Mouse (Mus musculus) liver, embryonic 14.5 days (tissue): ENCODE results near the gene Cox20. TPM values are rescaled to one million over a fixed set of nuclear protein-coding genes. Genes with fewer than 3 reads are reported as not detected.

Experiments used
- ATAC-seq: fragments of 200-750 bp; cut with Nextera tagmentation; 2 replicates; pipeline ENCODE4 v1.8.0; 2017; ENCODE audit warnings: moderate number of reproducible peaks, mild to moderate bottlenecking, moderate library complexity; ENCODE audit not compliant: insufficient read depth
- DNase-seq, 3 experiments: peaks; one replicate each; pipeline ENCODE4 v3.0.0-alpha.2; 2012 to 2013; ENCODE audit warnings: low read depth in 3 of 3, low spot score in 3 of 3
- H3K27ac ChIP-seq: fragments of 300-500 bp; sonication (generic); 2 replicates; pipeline ENCODE4 v1.5.1; 2014; ENCODE audit warnings: moderate library complexity, mild to moderate bottlenecking, control low read depth, inconsistent platforms
- H3K27me3 ChIP-seq: fragments of 300-500 bp; sonication (generic); 2 replicates; pipeline ENCODE4 v1.6.1; 2014; ENCODE audit warnings: mild to moderate bottlenecking, low read length, moderate library complexity; ENCODE audit not compliant: control insufficient read depth, insufficient read depth
- H3K36me3 ChIP-seq: fragments of 300-500 bp; sonication (generic); replicated peaks from 2 replicates; pipeline ENCODE4 v1.6.1; 2014; ENCODE audit warnings: low read depth; ENCODE audit not compliant: control insufficient read depth, insufficient read depth
- H3K4me1 ChIP-seq, 2 experiments: fragments of 200-500 bp in 1 of 2; fragments of 300-500 bp in 1 of 2; sonication (generic) in 1 of 2; replicated peaks; 2 replicates each; pipeline ENCODE4 v1.6.1; 2012 to 2014; ENCODE audit warnings: antibody characterized with exemption in 1 of 2, inconsistent platforms in 1 of 2, low read length in 1 of 2; ENCODE audit not compliant: control insufficient read depth in 2 of 2, insufficient read depth in 2 of 2
- H3K4me2 ChIP-seq: fragments of 300-500 bp; sonication (generic); 2 replicates; pipeline ENCODE4 v1.6.1; 2014; ENCODE audit warnings: low read depth, mild to moderate bottlenecking, control low read depth, moderate library complexity
- H3K4me3 ChIP-seq, 2 experiments: fragments of 200-500 bp in 1 of 2; fragments of 300-500 bp in 1 of 2; sonication (generic) in 1 of 2; 2 replicates each; pipeline ENCODE4 v1.5.1; 2012 to 2014; ENCODE audit warnings: low read depth in 2 of 2, low read length in 2 of 2, mild to moderate bottlenecking in 2 of 2, control low read depth in 1 of 2, inconsistent platforms in 1 of 2, moderate library complexity in 1 of 2; ENCODE audit not compliant: insufficient read depth in 1 of 2
- H3K9ac ChIP-seq: fragments of 300-500 bp; sonication (generic); replicated peaks from 2 replicates; pipeline ENCODE4 v1.6.1; 2014; ENCODE audit warnings: mild to moderate bottlenecking, control low read depth, moderate library complexity
- H3K9me3 ChIP-seq: fragments of 300-500 bp; sonication (generic); 2 replicates; pipeline ENCODE4 v1.6.1; 2016; ENCODE audit warnings: low read length, mixed read lengths; ENCODE audit not compliant: control insufficient read depth
- CTCF ChIP-seq: IDR thresholded peaks from 2 replicates; pipeline ENCODE4 v1.5.1; 2016; ENCODE audit warnings: antibody characterized with exemption, low read depth, control low read depth
- EP300 ChIP-seq: IDR thresholded peaks from 2 replicates; pipeline ENCODE4 v1.6.1; 2016; ENCODE audit warnings: antibody characterized with exemption, low read depth
- WGBS: fragments of 180-500 bp; shearing (Covaris S2); extraction: QIAGEN DNeasy Blood & Tissue Kit; methylation state at CpG from one replicate; pipeline ENCODE4 v1.1.7; 2014; ENCODE audit not compliant: insufficient replicate concordance; 5-methylcytosine and 5-hydroxymethylcytosine counted together
- polyA plus RNA-seq, 2 experiments: library from polyadenylated mRNA; depleted of rRNA in 1 of 2; stranded (reverse) in 1 of 2; unstranded in 1 of 2; fragments of >200 nt; fragmentation: Nextera tagmentation in 1 of 2; extraction: Ambion mirVana in 1 of 2; gene quantifications; 2 replicates each; pipeline versions ENCODE4 v1.2.1 to v1.2.3; 2012 to 2014

Cox20 gene
- polyA plus RNA-seq, 2 experiments = 42.9 to 97.3 TPM

DNA sequence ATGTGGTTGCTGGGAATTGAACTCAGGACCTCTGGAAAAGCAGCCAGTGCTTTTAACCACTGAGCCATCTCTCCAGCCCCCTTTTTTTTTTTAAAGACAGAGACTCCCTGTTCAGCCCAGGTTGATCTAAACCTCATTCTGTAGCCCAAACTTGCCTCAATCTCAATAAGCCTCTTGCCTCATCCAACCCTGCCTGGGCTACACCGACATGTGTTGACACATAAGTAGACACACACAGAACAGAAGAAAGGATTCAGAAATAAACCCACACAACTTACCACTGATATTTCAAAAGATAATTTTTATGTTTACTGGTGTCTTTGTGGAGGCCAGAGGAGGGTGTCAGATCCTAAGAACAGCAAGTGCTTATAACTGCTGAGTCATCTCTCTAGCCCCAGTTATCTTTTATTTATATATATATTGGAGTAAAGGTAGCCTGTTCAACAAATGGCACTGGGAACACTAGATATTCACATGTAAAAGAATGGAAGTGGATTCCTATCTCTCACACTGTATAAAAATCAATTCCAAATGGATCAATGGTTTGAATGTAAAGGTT is 5.8 kb upstream of the Cox20 start:
- TF ChIP-seq CTCF (no peak), EP300 (peak; percentile 27; the same call in 1 of the 2 replicates)
- 68% methylated on average over 1 of the region's 1 CpGs for WGBS

DNA sequence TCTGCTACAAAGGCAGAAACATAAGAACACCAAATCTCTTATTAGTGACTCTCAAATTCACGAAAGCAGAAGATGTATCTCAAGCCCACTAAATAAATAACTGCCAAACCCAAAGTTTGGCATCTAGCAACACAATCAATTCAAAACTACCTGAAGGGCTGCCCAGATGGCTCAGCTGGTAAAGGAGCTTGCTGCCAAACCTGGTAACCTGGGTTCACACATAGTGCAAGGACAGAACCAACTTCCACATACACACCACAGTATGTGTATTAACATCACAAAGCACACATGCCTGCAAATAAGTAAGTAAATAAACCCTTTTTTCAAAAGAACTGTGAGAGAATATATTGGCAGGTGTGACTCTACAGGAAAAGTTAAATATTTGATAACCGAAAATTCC is 4.7 kb upstream of the Cox20 start:
- Histone ChIP-seq H3K9ac (no peak overlapping the region), H3K4me3 (no peak overlapping the region), H3K4me2 (no peak overlapping the region), H3K9me3 (no peaks in the 10 kb centered on the region), H3K27ac (peak overlapping the region; percentile 14; the same call in 1 of the 2 replicates), H3K4me1 (peaks cover 17% of the 10 kb centered on the region in 2 experiments), H3K27me3 (no peaks in the 10 kb centered on the region), H3K36me3 (no peaks in the 10 kb centered on the region)
- DNase-seq (no peak), ATAC-seq (no peak)
- no peak for TF ChIP-seq EP300
- 81% methylated on average over 2 of the region's 2 CpGs for WGBS

More for the DNA sequence above, 5.8 kb upstream of the Cox20 start:
- no peaks in the 10 kb centered on the region for H3K9me3 ChIP-seq
- H3K9ac ChIP-seq = peak overlapping the region; percentile 53
- no peaks in the 10 kb centered on the region for H3K27me3 ChIP-seq
- peak; percentile 65 to 71 (median 66) for DNase-seq
- peak; percentile 53 for ATAC-seq
- H3K4me3 ChIP-seq = no peak overlapping the region
- H3K27ac ChIP-seq = peak overlapping the region; percentile 66
- H3K36me3 ChIP-seq = no peaks in the 10 kb centered on the region
- H3K4me2 ChIP-seq = peak overlapping the region; percentile 26
- peaks cover 17% of the 10 kb centered on the region in 2 experiments for H3K4me1 ChIP-seq

DNA sequence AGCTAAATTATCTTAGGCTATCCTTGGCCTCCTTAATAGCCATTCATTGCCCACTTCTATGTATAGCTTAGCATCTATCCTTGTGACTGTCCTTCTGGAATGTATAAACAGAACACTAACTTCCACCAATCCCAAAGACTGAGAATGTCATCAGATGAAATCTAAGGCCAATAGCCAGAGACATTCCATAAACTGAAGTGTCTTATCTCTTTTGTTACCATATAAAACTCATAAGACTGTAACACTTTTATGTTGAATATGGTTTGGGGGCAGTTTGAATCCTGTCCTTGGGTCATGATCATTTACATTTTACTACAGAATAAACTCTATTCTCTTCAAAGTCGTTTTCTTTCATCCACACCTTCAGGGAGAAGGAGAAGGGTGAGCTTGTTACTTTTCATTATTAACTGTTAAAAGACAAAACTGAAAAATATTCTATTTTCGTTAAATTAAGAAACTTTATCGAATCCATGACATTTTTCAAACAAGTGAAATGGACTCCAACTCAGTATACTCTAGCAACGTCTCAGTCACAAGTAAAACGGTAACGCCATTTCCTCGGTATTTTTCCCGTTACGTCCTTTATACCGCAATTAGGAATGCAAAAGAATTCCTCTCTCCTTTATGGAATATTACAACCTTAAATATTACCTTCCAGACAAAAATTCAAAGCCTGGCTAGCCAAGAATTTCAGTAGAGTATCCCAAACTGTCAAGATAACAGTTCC is 1.5 kb upstream of the Cox20 start:
- DNase-seq = peak in 2 of 3 experiments; percentile 36 to 43
- Histone ChIP-seq H3K27me3 (no peaks in the 10 kb centered on the region), H3K4me3 (peak overlapping the region; percentile 65 to 83), H3K4me2 (peak overlapping the region; percentile 87), H3K27ac (peak overlapping the region; percentile 98), H3K9me3 (no peaks in the 10 kb centered on the region), H3K9ac (peak overlapping the region; percentile 95), H3K36me3 (peaks cover 25% of the 10 kb centered on the region), H3K4me1 (peaks cover 26 to 29% of the 10 kb centered on the region in 2 experiments)
- 29% methylated on average over 10 of the region's 10 CpGs for WGBS
- ATAC-seq = no peak
- no peak for TF ChIP-seq EP300
- no peak for TF ChIP-seq CTCF

DNA sequence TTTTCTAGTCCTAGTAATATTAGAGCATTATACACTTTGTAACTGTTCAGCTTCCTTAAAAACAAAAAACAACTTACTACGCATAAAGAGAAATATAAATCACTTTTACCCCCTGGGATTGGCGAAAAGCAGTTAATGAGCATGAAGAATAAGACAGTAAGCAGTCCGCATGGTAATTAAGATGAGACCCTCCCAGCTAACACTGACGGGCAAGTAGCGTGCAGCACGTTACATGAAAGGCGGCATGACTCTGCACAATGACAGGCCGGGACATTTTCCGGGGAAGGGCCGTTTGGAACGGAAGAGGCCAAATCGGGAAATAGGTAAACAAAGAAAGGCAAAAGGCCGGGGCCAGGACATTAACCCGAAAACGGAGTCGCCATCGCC is 935 bp upstream of the Cox20 start:
- peaks cover 31% of the 10 kb centered on the region for H3K36me3 ChIP-seq
- peak overlapping the region; percentile 87 for H3K4me2 ChIP-seq
- H3K4me1 ChIP-seq = peaks cover 26 to 27% of the 10 kb centered on the region in 2 experiments
- no peaks in the 10 kb centered on the region for H3K27me3 ChIP-seq
- WGBS = under 1% methylated on average over 17 of the region's 17 CpGs
- H3K27ac ChIP-seq = peak overlapping the region; percentile 98
- peak; percentile 83 to 87 (median 84) for DNase-seq
- H3K9ac ChIP-seq = peak overlapping the region; percentile 95
- no peaks in the 10 kb centered on the region for H3K9me3 ChIP-seq
- ATAC-seq = peak; percentile 68
- H3K4me3 ChIP-seq = peak overlapping the region; percentile 65 to 83
- TF ChIP-seq CTCF (no peak), EP300 (peak; percentile 60)

DNA sequence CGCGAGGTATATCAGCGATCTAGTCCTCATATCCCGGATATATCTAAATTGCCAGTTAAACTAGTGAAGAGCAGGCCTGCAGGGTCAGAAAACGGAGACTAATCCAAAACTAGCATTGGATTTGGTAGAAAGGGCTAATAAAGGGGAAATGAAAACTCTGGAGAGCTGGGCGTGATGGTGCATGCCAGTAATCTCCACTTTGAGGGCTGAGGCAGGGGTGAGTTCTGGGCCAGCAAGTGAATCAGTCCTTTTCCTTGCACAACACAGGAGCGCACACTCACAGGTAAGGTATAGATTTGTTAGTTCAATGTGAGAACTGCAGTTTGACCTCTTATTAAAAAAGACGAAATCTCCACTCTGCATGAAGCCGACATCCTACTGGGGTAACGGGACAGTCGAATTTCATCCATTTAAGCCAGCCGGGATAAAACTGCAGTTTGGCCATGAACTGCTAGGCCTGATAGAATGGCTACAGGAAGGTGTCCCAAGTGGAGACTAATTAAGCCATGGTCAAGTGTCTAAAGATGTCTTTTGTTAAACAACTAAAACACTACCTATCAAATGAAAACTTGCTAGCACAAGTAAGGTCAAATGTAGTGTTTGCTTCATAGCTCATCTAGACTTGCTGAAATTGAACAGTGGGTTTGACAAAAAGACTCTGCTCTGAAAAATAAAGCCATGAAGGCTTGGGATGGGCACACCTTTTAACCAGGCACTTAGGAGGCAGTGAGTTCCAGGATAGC is 536 bp downstream of the Cox20 start:
- peaks cover 43% of the 10 kb centered on the region for H3K36me3 ChIP-seq
- DNase-seq (no peak), ATAC-seq (peak; percentile 19)
- H3K4me2 ChIP-seq = peak overlapping the region; percentile 87
- H3K9me3 ChIP-seq = no peaks in the 10 kb centered on the region
- peak overlapping the region; percentile 98 for H3K27ac ChIP-seq
- under 1% methylated on average over 12 of the region's 12 CpGs for WGBS
- peaks cover 19 to 22% of the 10 kb centered on the region in 2 experiments for H3K4me1 ChIP-seq
- H3K27me3 ChIP-seq = no peaks in the 10 kb centered on the region
- TF ChIP-seq CTCF = no peak
- no peak for TF ChIP-seq EP300
- peak overlapping the region; percentile 65 to 83 for H3K4me3 ChIP-seq
- H3K9ac ChIP-seq = peak overlapping the region; percentile 95
